Mouse (Mus musculus) kidney, postnatal 0 days (tissue): ENCODE measurements at regions not wholly inside any gene's neighbourhood (a gene's known extent, or its start where the extent isn't known, plus 50 kb on each side); places are given as distances from the start of the nearest gene placed in this dataset.

Experiments
- ATAC-seq: fragments of 200-750 bp; cut with Nextera tagmentation; replicated peaks from 2 replicates; pipeline ENCODE4 v1.8.0; 2017; ENCODE audit warnings: low read depth, moderate number of reproducible peaks, moderate TSS enrichment, moderate library complexity; ENCODE audit not compliant: low FRiP score
- DNase-seq: peaks from one replicate; pipeline ENCODE4 v3.0.0-alpha.2; 2016; ENCODE audit warnings: low spot score
- H3K27ac ChIP-seq: fragments of 300-500 bp; sonication (generic); 2 replicates; pipeline ENCODE4 v1.5.1; 2014; ENCODE audit warnings: mild to moderate bottlenecking
- H3K27me3 ChIP-seq: fragments of 300-500 bp; sonication (generic); 2 replicates; pipeline ENCODE4 v1.6.1; 2014; ENCODE audit warnings: low read length, mixed read lengths; ENCODE audit not compliant: insufficient read depth
- H3K36me3 ChIP-seq: fragments of 300-500 bp; sonication (generic); 2 replicates; pipeline ENCODE4 v1.6.1; 2014; ENCODE audit warnings: low read length, mixed read lengths; ENCODE audit not compliant: insufficient read depth
- H3K4me1 ChIP-seq: fragments of 300-500 bp; sonication (generic); replicated peaks from 2 replicates; pipeline ENCODE4 v1.6.1; 2014; ENCODE audit warnings: antibody characterized with exemption, low read length, mixed read lengths; ENCODE audit not compliant: insufficient read depth
- H3K4me2 ChIP-seq: fragments of 300-500 bp; sonication (generic); 2 replicates; pipeline ENCODE4 v1.6.1; 2014; ENCODE audit warnings: mild to moderate bottlenecking, low read length, moderate library complexity, mixed read lengths
- H3K4me3 ChIP-seq: fragments of 300-500 bp; sonication (generic); replicated peaks from 2 replicates; pipeline ENCODE4 v1.5.1; 2014; ENCODE audit warnings: low read depth, low read length
- H3K9ac ChIP-seq: fragments of 300-500 bp; sonication (generic); 2 replicates; pipeline ENCODE4 v1.6.1; 2014; ENCODE audit warnings: low read depth, low read length
- H3K9me3 ChIP-seq: fragments of 300-500 bp; sonication (generic); replicated peaks from 2 replicates; pipeline ENCODE4 v1.6.1; 2016; ENCODE audit warnings: low read length, inconsistent platforms, mixed read lengths
- CTCF ChIP-seq: IDR thresholded peaks from 2 replicates; pipeline ENCODE4 v1.5.1; 2016; ENCODE audit warnings: antibody characterized with exemption, low read depth, mild to moderate bottlenecking, moderate library complexity
- WGBS: fragments of 180-500 bp; shearing (Covaris S2); extraction: QIAGEN DNeasy Blood & Tissue Kit; methylation state at CpG from one replicate; pipeline ENCODE4 v1.1.7; 2014; 5-methylcytosine and 5-hydroxymethylcytosine counted together

DNA sequence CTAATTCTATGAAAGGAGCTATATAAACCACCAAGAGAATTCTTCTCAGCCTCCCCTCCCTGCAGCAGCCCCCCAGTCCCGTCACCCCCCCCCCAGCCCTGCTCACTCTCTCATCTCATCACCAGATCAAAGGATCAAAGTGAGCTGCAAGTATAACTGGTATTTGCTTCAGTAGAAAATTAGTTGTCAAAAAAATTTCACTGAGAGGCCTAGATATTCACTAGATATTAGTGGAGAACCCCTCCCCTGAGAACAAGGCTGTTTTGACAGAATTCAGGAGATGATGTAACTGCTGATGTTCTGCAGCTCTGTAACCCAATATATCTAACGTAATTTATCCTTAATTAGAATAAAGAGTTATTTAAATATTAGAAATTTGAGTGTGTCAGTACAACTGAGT lies 124.2 kb upstream of the Slitrk2 start:
- DNase-seq, result no peak
- no peak for ATAC-seq

DNA sequence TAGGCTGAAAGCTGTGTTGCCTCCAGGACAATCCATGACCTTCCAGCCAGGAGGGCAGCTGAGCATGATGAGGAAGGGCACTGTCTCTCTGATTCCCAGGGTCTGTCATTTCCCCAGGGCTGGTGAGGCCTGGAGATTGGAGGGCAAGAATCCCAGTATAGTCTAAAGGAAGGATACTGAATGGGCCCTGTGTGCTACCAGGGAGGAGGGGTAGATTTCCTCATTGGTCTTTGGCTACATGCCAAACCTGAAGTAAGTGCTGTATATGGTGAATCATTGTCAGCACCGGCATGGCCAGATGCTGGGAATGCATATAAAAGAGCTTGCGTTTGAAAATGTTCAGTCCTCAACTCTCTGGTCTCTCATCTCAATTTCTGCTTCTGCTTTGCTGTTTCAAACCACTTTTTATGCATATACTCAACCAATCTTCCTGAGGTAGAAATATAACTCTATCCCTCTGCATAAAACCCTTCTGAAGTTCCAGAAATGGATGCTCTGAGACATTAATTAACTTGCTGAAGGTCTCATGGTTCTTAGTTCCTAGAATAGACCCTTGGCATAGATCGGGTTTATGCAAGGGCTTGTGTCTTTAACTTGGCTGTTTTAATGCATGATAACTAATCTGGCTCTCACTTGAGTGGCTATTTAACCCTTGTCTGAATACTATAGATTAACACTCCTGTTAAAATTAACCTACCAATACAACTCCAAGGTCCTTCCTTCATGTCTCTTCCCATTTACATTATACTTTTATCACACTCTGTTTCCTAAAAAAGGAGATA lies 122.1 kb upstream of the Slitrk2 start:
- DNase-seq, result no peak
- TF ChIP-seq CTCF, result no peak
- Histone ChIP-seq H3K27ac (no peak overlapping the region), H3K27me3 (no peaks in the 10 kb centered on the region), H3K4me2 (no peak overlapping the region), H3K4me1 (no peaks in the 10 kb centered on the region), H3K9me3 (no peaks in the 10 kb centered on the region), H3K36me3 (no peaks in the 10 kb centered on the region), H3K9ac (no peak overlapping the region), H3K4me3 (no peak overlapping the region)
- WGBS, result 68% methylated on average over 3 of the region's 3 CpGs
- peak; percentile 71; the same call in 1 of the 2 replicates for ATAC-seq

More for the DNA sequence above, 124.2 kb upstream of the Slitrk2 start:
- Histone ChIP-seq H3K9me3 (no peaks in the 10 kb centered on the region), H3K4me3 (no peak overlapping the region), H3K27ac (no peak overlapping the region), H3K36me3 (no peaks in the 10 kb centered on the region), H3K4me2 (no peak overlapping the region), H3K9ac (no peak overlapping the region), H3K4me1 (no peaks in the 10 kb centered on the region), H3K27me3 (no peaks in the 10 kb centered on the region)
- TF ChIP-seq CTCF, result no peak
- WGBS, result 63% methylated on average over 2 of the region's 2 CpGs

DNA sequence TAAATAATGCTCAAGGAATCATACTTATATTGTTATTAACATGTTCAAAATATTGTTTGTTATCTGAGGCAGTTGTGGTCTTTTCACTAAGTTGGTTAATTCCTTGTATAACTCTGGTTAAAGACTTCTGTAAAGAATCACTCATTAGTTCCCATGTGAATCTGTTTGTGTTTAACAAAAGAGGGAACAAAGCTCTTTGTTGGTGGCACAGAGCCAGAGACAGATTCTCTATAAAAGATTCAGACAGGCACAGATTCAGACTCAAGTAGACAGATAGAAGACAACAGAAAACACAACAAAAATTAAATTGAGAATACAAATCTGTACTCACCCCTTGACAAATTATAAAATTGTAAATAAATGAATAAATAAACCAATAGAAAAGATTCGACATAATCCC lies 120.2 kb upstream of the Slitrk2 start:
- H3K9me3 ChIP-seq, result no peaks in the 10 kb centered on the region
- no peak overlapping the region for H3K4me2 ChIP-seq
- no peak overlapping the region for H3K27ac ChIP-seq
- ATAC-seq (no peak), DNase-seq (no peak)
- WGBS, result 97% methylated on average over 1 of the region's 1 CpGs
- no peaks in the 10 kb centered on the region for H3K27me3 ChIP-seq
- no peak overlapping the region for H3K4me3 ChIP-seq
- no peak for TF ChIP-seq CTCF
- H3K4me1 ChIP-seq, result no peaks in the 10 kb centered on the region
- H3K9ac ChIP-seq, result no peak overlapping the region
- no peaks in the 10 kb centered on the region for H3K36me3 ChIP-seq

DNA sequence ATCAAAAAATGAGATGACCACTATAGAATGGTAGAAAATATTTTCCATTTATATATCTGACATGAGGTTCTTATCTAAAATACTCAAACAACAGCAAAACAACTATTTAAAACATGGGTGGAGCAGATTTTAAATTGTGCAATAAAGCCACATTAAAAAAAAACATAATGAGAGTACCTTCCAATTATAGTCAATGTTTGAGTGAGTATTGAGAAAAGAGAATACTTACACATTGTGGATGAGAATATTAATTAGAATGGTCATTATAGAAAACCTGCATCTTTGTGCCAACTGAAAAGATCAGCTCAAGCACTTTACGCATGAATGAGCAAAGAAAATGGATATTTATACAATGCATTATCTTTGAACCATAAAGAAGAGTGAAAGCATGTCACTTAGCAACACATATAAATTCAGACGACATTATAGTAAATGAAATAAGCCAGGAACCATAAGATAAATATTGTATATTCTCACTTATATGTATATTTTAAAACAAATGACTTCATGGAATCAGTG lies 105.1 kb upstream of the Slitrk2 start:
- no peaks in the 10 kb centered on the region for H3K9me3 ChIP-seq
- 82% methylated on average over 2 of the region's 2 CpGs for WGBS
- DNase-seq, result no peak
- no peak for TF ChIP-seq CTCF
- no peak overlapping the region for H3K27ac ChIP-seq
- H3K4me2 ChIP-seq, result no peak overlapping the region
- H3K4me1 ChIP-seq, result no peaks in the 10 kb centered on the region
- ATAC-seq, result no peak
- H3K27me3 ChIP-seq, result no peaks in the 10 kb centered on the region
- no peak overlapping the region for H3K9ac ChIP-seq
- H3K36me3 ChIP-seq, result no peaks in the 10 kb centered on the region
- no peak overlapping the region for H3K4me3 ChIP-seq

DNA sequence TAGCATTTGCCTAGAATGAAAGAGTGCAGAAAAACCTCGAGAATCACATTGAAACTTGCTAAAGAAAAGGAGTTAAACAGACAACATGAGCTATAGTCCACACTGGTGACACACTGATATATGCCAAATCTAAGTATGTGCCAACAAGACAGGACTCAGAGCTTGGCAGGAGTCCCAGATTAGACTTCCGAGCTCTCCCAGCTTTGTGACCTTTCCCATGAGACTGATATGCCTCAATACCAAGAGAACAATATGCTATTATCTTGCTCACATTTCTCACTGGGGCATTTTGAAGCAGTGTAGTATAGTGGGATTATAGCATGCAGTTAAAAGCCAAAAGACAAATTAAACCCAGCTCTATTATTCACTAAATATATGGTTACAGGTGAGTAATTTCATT lies 94.6 kb upstream of the Slitrk2 start:
- 38% methylated on average over 2 of the region's 2 CpGs for WGBS
- Histone ChIP-seq H3K9me3 (no peaks in the 10 kb centered on the region), H3K4me2 (no peak overlapping the region), H3K27ac (no peak overlapping the region), H3K4me3 (no peak overlapping the region), H3K4me1 (no peaks in the 10 kb centered on the region), H3K27me3 (no peaks in the 10 kb centered on the region), H3K36me3 (no peaks in the 10 kb centered on the region), H3K9ac (no peak overlapping the region)
- no peak for TF ChIP-seq CTCF
- DNase-seq, result no peak
- no peak for ATAC-seq
